Mouse (Mus musculus) cerebellum, adult (tissue): ENCODE results near the gene Pdlim4.

Source experiments
- ATAC-seq: cut with Nextera tagmentation; 2 replicates; pipeline ENCODE4 v1.9.2; 2017; ENCODE audit warnings: mild to moderate bottlenecking, moderate library complexity, mixed read lengths; ENCODE audit not compliant: insufficient number of reproducible peaks, low FRiP score, low TSS enrichment

Pdlim4 gene

DNA sequence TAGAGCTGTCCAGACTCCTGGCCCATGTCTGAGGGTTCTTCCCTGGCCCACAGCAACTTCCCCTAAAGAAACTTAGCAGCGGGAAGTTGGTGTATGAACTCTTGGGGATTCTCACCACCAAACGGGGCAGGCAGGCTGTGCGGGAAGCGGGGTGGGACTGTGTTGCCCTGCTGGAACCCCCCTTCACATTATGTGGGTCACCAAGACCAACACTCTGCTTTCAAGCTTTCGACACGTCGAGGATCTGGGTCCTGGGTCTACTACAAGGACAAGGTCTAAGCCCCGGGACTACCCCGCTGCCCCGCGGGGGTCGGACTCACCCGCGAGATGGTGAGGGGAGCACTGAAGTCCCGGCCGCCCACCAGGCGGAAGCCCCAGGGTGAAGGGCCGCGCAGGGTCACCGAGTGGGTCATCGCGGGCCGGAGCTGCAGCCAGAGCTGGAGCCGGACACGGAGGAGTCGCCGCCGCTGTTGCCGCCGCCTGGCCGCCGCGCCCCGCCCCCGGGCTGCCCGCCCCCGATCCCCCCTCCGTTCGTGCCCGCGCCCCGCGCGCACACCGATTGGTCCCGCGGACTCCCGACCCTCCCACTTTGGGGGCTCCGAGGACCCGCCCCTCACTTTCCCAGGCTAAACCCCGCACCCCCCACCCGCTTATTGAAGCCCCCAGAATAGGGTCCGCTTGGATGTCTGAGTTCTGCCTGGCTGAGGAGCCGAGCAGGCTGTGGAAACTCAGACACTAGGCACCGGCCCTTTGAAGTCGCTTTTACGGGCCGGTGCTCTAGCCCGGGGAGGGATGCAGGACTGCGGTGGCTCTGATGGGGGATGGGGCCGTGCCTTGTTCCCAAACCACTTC is at the start of gene Pdlim4:
Gene Pdlim4 (minus strand): TSS at position 495 of the 852 bp plus-strand sequence.
- no peak for ATAC-seq

- ATAC-seq = no peak
These were observed 48.3 kb upstream of the Pdlim4 start for GRCm38 (mm10) chr11:54117096-54117495.

DNA sequence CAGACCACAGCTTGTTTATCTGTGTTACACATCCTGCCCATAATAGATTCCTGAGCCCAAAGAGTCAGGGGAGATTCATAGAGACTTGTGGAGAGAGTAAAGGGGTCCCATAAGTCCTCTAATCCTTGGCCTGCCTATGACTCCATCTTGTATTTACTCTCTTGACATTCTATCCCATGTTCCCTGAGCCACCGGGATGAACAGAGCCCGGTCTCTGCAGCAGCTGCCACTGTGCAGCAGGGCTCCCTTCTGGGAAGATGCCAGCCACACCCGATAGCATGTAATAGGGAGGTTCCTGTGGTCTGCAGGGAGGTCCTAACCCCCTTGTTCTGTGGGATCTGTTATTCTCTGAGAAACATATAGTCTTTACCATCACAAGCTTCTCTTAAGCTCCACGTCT is 47.6 kb upstream of the Pdlim4 start:
- ATAC-seq = no peak

GRCm38 (mm10) chr11:54115911-54116310 is 47.1 kb upstream of the Pdlim4 start:
- ATAC-seq = no peak

- ATAC-seq = no peak
These were observed 46.5 kb upstream of the Pdlim4 start for GRCm38 (mm10) chr11:54115301-54115700.

DNA sequence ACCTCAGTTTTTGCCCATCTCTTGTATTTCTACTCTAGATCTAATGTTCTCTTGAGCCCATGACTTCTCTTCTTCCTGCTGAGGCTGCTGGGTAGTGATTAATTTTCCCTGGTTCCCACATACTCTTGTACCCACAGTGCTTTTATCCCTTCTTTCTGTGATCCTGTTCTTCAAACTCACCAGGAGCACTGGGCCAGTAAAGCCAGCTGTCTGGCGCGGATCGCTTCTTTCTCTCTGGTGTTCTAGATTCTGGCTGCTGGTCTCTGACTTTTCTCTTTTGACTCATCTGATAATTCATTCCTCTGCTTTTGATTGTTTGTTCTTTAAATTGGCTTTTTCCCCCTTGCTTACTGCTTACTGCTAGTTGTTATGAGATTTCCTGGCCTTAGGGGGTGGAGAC is 45.9 kb upstream of the Pdlim4 start:
- ATAC-seq = no peak

DNA sequence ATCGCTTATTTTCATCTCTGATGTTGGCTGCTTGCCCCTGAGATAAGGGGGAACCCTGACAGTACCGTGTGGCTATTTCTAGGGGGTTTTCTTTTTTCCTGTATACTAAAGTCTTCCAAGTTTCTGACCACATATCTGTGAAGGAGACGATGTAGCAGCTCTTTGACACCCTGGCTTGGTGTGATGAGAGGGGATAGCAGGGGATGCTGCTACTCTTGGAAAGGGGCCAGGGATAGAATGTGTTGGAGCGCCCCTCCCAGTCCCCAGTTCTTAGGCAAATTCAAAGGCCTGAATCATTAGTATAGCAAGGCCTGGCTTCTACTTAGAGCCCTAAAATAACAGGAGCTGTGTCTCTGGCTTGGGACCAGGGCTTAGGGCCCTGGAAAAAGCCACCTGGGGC is 44.5 kb upstream of the Pdlim4 start:
- no peak for ATAC-seq

- ATAC-seq = 0 out of 2 replicates have a peak, but pooled peaks have one; percentile 42
These were observed 44.1 kb upstream of the Pdlim4 start for GRCm38 (mm10) chr11:54112920-54113319.

- no peak for ATAC-seq
These were observed 43.3 kb upstream of the Pdlim4 start for GRCm38 (mm10) chr11:54111976-54112741.

GRCm38 (mm10) chr11:54111291-54111690 is 42.5 kb upstream of the Pdlim4 start:
- ATAC-seq = no peak

DNA sequence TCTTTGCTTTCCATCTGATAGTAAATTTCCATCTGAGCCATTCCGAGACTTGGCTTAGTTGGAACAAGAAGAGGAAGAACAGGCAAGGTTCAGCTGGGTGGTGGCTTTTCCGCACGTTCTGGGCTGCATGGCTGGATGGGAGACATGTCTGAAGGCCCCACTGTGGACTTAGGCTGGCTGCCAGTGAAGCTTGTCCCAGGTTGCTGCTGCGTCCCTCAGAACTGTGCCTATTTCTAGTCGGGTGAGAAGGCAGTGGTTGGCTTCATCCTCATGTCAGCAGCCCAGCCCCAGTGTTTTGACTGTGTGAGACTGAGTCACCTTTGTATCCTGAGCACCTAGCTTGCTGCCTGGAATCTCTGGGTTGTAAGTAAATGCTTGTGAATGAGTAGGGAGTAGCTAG is 40.1 kb upstream of the Pdlim4 start:
- ATAC-seq = no peak

DNA sequence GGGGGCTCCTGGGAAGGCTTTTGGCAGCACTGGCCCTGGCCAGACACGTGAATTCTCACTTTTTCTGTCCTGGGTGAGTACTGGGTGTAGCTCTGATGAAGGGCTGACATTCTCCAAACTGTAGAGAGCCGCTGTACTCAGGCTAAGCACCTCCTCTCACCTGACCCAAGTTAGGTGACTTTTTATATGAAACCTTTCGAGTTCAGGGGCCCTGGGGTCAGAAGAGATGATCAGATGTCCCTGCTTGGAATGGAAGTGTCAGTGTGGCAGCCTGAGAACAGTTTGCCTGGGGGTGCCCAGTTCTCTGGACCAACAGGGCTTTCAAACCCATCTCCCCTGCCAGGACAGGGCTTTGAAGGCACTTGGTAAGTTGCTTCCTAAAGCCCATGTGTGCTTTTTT is 39.3 kb upstream of the Pdlim4 start:
- no peak for ATAC-seq

DNA sequence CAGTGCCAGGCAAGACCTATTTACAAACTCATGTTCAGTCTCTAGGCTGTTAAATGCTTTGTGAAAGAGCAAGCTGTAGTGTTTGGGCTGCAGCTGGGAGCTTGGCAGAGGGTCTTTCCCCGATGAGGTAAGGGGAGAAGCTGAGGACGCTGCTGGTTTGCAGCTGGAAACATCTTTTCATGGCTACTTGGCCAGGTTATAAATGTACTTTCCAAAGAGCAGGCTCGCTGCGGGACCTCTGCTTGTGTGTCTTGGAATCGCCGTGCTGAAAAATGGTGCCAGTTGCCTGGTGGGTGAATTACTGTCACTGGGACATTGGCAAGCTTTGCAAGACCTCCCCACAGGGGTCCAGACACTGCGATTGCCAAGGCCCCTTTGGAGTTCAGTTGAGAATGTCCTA is 38.4 kb upstream of the Pdlim4 start:
- ATAC-seq = no peak

GRCm38 (mm10) chr11:54106676-54107075 is 37.9 kb upstream of the Pdlim4 start:
- no peak for ATAC-seq

GRCm38 (mm10) chr11:54105011-54105410 is 36.2 kb upstream of the Pdlim4 start:
- ATAC-seq = no peak

DNA sequence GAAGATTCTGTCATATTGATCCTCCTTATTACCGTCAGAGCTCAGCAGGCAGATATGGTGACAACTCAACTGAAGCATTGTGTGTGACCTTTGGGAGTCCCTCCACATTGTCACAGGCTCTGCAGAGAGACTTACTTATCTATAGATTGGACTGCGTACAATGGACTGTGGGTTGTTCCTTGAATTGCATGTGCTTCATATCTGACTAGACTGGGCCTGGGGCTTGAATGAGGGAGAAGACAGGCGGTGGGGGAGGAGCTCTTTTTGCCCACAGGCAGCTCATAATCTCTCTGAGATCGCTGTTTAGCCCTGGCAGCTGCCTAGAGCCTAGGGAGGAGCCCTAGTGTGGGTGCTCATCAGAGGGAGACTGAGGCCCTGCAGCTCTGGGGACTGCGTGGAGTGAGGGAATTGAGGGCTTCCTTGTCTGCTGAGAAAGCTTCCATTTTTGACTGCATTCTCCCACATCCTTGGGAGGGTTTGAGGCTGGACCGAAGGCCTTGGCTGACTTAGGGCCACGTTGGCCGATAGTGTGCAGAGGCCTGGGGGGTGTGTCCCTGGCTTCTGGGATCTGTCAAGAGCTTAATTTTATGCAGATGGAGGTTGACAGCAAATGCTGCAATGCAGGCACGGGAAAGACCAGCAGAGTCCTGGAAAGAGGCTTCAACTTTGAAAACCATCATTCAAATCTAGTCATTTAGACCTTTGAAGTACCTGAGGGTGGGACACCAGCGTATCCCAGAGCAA is 34.1 kb upstream of the Pdlim4 start:
- ATAC-seq = no peak

- no peak for ATAC-seq
These were observed 32.9 kb upstream of the Pdlim4 start for GRCm38 (mm10) chr11:54101701-54102100.

DNA sequence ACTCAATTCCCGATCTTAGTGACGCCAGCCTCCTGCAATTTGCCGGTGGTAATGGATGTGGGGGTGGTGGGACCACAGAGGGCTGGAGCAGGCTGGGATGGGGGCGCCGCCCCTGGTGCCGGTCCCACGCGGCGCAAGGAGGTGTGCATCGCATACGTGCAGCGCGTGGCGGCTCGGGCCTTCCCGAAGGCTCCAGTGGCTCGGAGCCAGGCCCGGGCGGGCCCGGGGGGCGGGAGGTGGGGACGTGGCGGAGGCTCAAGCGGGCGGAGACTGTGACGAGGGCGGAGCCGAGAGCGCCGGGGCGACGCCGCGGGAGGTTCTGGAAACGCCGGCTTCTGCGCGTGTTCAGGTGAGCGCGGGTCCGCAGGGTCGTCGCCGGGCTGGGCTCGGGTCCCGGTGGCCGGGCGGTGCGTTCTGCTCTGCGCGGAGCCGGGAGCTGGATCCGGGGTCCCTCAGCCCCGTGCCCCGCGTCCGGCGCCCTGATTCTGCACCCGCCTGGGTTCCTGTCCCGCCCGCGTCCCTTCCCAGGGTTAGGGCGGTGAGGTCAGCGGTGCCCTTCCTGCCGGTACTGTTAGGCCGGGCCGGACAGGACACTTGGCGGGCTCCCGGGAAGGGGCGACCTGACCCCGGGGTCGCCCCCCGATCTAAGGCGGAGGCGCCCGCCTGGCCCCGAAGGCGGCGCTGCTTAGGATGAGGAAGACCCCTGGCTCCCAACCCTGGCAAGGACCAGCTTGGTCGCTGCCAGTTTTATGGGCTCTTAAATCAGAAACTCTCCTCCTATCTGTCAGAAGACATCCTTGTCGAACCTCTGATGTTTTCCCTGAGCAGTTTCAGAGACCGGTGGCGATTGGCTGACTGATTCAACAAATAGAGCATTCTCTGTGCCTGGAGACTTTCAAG is 32.1 kb upstream of the Pdlim4 start:
- peak; percentile 45; the same call in 1 of the 2 replicates for ATAC-seq

- 0 out of 2 replicates have a peak, but pooled peaks have one; percentile 40 for ATAC-seq
These were observed 31.4 kb upstream of the Pdlim4 start, which contains the start of gene P4ha2 for GRCm38 (mm10) chr11:54100045-54100691. TSS of gene P4ha2 (plus strand) at chr11:54100095.
